Mouse (Mus musculus): Measurements from ENCODE around the gene Nudt8. TPM values are rescaled to one million over a fixed set of nuclear protein-coding genes. Genes with fewer than 3 reads are reported as not detected.
"Not testable (repeated sequence)": the region's sequence is repeated elsewhere in the genome, so short reads cannot be mapped to it uniquely, and the experiment has no call there.

Gene Nudt8
- polyA plus RNA-seq, 1 experiment from 2014 or later, result 31.5 TPM

- 68% methylated on average over 11 of the region's 11 CpGs for WGBS
- no peak for ATAC-seq (ENCODE audit: insufficient number of reproducible peaks, low FRiP score, low TSS enrichment, low read depth)
- H3K36me3 ChIP-seq, result no peaks in the 10 kb centered on the region
- H3K4me3 ChIP-seq, result no peak overlapping the region
- H3K4me1 ChIP-seq, result 0 out of 2 replicates have a peak, but pooled peaks cover 4% of the 10 kb centered on the region
- H3K27me3 ChIP-seq, result no peaks in the 10 kb centered on the region
- H3K9me3 ChIP-seq, result no peaks in the 10 kb centered on the region
- H3K4me2 ChIP-seq, result no peak overlapping the region
- no peak overlapping the region for H3K27ac ChIP-seq
- no peak overlapping the region for H3K9ac ChIP-seq
Measured at GRCm38 (mm10) chr19:3966330-3967075, 33.9 kb upstream of the Nudt8 start.

DNA sequence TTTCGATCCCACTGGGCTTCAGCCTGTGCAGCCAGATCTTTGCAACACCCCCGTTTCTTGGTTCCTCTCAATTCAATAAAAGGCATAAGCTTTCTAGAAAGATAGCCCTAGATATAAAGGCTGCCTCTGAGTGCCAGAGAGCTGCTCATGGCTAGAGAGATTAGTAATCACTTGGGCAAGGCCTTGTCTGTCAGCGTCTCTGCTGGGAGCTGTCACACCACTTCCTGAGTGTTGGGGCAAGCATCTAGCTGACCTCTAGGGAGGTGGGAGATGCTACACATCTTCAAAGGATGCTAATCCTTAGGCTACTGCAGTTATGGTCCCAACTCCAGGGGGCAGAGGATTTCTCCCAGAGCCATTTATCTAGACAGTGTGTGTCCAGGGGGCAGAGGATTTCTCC is 33.1 kb upstream of the Nudt8 start:
- Histone ChIP-seq H3K4me2 (no peak overlapping the region), H3K9ac (no peak overlapping the region), H3K36me3 (no peaks in the 10 kb centered on the region), H3K4me1 (peaks cover 6% of the 10 kb centered on the region), H3K4me3 (no peak overlapping the region), H3K27ac (no peak overlapping the region), H3K9me3 (no peaks in the 10 kb centered on the region), H3K27me3 (no peaks in the 10 kb centered on the region)
- no peak for ATAC-seq (ENCODE audit: insufficient number of reproducible peaks, low FRiP score, low TSS enrichment, low read depth)
- WGBS, result 55% methylated on average over 3 of the region's 3 CpGs

DNA sequence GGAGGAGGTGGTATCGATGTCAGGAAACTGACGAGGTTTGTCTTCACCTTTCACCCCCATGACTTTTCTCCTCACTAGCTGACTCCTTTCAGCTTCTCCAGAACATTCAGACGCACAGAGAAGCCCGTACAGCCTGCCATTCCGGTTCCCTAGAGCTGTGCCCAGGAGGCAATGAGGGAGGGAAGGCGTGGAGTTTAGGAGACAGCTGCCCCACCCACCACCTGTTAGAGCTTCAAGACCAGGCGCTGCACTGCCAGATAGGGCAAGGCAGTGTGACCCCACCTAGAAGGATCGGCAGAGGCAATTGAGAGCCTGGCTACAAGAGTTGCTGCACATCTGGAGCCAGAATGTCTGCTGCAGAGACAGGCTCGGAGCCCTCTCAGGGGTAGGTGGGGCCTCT is 28.2 kb upstream of the Nudt8 start, which contains the start of gene Aldh3b2:
Aldh3b2 (plus strand) TSS at position 100 of the 400 bp plus-strand sequence.
- peak within 1 kb of the TSS; percentile 35 for H3K27ac ChIP-seq
- H3K4me2 ChIP-seq, result no peak within 1 kb of the TSS
- 0 out of 2 replicates have a peak within 1 kb of the TSS, but pooled peaks have one; percentile 1 for H3K9ac ChIP-seq
- 24% methylated on average over 9 of the region's 9 CpGs for WGBS
- no peaks in the 10 kb centered on the region for H3K9me3 ChIP-seq
- H3K36me3 ChIP-seq, result no peaks in the 10 kb centered on the region
- peaks cover 19% of the 10 kb centered on the region for H3K4me1 ChIP-seq
- peak; percentile 51 for ATAC-seq (ENCODE audit: insufficient number of reproducible peaks, low FRiP score, low TSS enrichment, low read depth)
- no peak within 1 kb of the TSS for H3K4me3 ChIP-seq
- H3K27me3 ChIP-seq, result no peaks in the 10 kb centered on the region

- H3K27me3 ChIP-seq; H3K4me2 ChIP-seq; ATAC-seq (ENCODE audit: insufficient number of reproducible peaks, low FRiP score, low TSS enrichment, low read depth); H3K27ac ChIP-seq; H3K4me3 ChIP-seq; H3K9ac ChIP-seq; H3K36me3 ChIP-seq; H3K9me3 ChIP-seq: not testable (repeated sequence)
- peaks cover 18% of the 10 kb centered on the region for H3K4me1 ChIP-seq
- WGBS, result 69% methylated on average over 6 of the region's 6 CpGs
Measured at GRCm38 (mm10) chr19:3974608-3975007, 25.8 kb upstream of the Nudt8 start.

- Histone ChIP-seq H3K27ac (no peak overlapping the region), H3K27me3 (0 out of 2 replicates have a peak, but pooled peaks cover 2% of the 10 kb centered on the region), H3K4me2 (no peak overlapping the region), H3K4me1 (peaks cover 18% of the 10 kb centered on the region), H3K9ac (no peak overlapping the region), H3K36me3 (no peaks in the 10 kb centered on the region), H3K9me3 (no peaks in the 10 kb centered on the region), H3K4me3 (no peak overlapping the region)
- ATAC-seq (ENCODE audit: insufficient number of reproducible peaks, low FRiP score, low TSS enrichment, low read depth), result no peak
- 69% methylated on average over 2 of the region's 2 CpGs for WGBS
Measured at GRCm38 (mm10) chr19:3975866-3976265, 24.5 kb upstream of the Nudt8 start.

DNA sequence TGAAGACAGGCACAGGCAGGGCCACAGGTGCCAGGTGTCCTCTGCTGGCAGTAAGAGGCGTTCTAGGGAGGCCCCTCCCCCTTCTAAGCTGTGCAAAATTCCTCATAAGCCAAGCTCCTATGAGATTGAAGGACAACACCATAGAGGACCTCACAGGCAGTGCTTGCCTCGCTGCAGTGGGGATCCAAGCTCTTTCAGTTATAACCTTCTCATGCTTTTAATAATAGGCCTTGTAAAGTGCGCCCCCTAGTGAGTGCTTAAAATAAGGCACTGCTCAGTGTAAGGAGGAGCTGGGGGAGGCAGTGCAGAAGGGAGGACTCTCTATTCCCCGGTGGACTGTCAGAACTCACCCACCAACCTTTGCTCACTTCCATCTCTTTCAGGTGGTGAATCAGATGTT is 20.1 kb upstream of the Nudt8 start:
- no peaks in the 10 kb centered on the region for H3K36me3 ChIP-seq
- no peak overlapping the region for H3K9ac ChIP-seq
- no peak overlapping the region for H3K27ac ChIP-seq
- 0 out of 2 replicates have a peak, but pooled peaks cover 3% of the 10 kb centered on the region for H3K27me3 ChIP-seq
- H3K9me3 ChIP-seq, result no peaks in the 10 kb centered on the region
- no peak overlapping the region for H3K4me3 ChIP-seq
- peaks cover 4% of the 10 kb centered on the region for H3K4me1 ChIP-seq
- ATAC-seq (ENCODE audit: insufficient number of reproducible peaks, low FRiP score, low TSS enrichment, low read depth), result peak; percentile 7; the same call in 1 of the 2 replicates
- no peak overlapping the region for H3K4me2 ChIP-seq
- WGBS, result 10% methylated on average over 4 of the region's 4 CpGs

DNA sequence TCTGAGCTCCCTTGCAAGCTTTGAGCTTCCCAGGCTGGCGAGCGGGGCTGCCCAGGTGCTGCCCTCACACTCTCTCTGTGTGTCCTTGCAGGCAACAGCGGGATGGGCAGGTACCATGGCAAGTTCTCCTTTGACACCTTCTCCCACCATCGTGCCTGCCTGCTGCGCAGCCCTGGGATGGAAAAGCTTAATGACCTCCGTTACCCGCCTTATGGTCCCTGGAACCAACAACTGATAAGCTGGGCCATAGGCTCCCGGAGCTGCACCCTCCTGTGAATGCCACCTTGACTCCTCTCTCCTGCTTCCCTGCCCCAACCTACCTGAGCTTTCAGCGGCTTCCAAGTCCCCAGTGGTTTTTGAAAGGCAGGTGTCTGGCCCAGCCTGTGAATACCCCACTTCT is 19.5 kb upstream of the Nudt8 start:
- Histone ChIP-seq H3K27me3 (0 out of 2 replicates have a peak, but pooled peaks cover 3% of the 10 kb centered on the region), H3K4me3 (no peak overlapping the region), H3K9ac (no peak overlapping the region), H3K36me3 (no peaks in the 10 kb centered on the region), H3K4me2 (no peak overlapping the region), H3K9me3 (no peaks in the 10 kb centered on the region), H3K4me1 (peaks cover 5% of the 10 kb centered on the region), H3K27ac (no peak overlapping the region)
- 74% methylated on average over 9 of the region's 9 CpGs for WGBS
- ATAC-seq (ENCODE audit: insufficient number of reproducible peaks, low FRiP score, low TSS enrichment, low read depth), result no peak

DNA sequence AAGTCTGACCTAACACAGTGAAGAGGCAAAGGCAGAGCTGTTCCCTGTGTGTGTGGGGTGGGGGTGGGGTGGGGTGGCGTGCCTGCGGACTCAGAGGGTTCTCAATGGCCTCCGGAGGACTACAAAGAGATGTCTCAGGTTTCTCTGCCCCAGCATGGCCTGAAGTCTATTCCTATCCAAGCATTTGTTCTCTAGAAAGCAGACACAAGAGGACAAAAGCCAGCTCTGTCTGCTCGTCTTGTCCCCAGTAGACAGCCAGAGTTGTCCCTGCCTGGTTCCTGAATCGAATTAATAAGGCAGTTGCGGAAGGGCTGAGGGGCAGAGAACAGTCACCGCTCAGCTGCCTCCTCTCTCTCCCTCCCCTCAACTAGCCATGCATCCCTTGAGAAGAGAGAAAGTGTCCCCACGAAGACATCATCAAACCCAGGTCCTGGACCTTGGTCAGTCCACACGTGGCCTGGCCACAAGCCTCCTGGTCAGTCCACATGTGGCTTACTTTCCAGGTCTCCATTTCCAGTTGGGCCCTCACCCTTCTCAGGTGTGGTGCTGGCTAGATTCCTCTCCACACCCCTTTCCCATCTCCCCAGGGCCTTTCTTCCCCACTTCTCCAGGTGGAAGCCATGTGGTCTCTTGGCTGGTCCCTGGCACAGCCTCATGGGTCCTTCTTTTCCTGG is 16.7 kb upstream of the Nudt8 start:
- Histone ChIP-seq H3K27me3 (0 out of 2 replicates have a peak, but pooled peaks cover 3% of the 10 kb centered on the region), H3K27ac (no peak overlapping the region), H3K36me3 (no peaks in the 10 kb centered on the region), H3K9ac (no peak overlapping the region), H3K4me2 (no peak overlapping the region), H3K9me3 (no peaks in the 10 kb centered on the region), H3K4me3 (no peak overlapping the region), H3K4me1 (peaks cover 18% of the 10 kb centered on the region)
- WGBS, result 49% methylated on average over 9 of the region's 9 CpGs
- ATAC-seq (ENCODE audit: insufficient number of reproducible peaks, low FRiP score, low TSS enrichment, low read depth), result no peak

GRCm38 (mm10) chr19:3985261-3985681 is 15.1 kb upstream of the Nudt8 start:
- 48% methylated on average over 8 of the region's 8 CpGs for WGBS
- Histone ChIP-seq H3K27me3 (0 out of 2 replicates have a peak, but pooled peaks cover 3% of the 10 kb centered on the region), H3K4me1 (peaks cover 15% of the 10 kb centered on the region), H3K4me3 (no peak overlapping the region), H3K9me3 (no peaks in the 10 kb centered on the region), H3K4me2 (no peak overlapping the region), H3K36me3 (no peaks in the 10 kb centered on the region), H3K9ac (no peak overlapping the region), H3K27ac (peak overlapping the region; percentile 68)
- no peak for ATAC-seq (ENCODE audit: insufficient number of reproducible peaks, low FRiP score, low TSS enrichment, low read depth)

- Histone ChIP-seq H3K27me3 (no peaks in the 10 kb centered on the region), H3K27ac (peak within 1 kb of the TSS; percentile 68), H3K4me2 (peak within 1 kb of the TSS; percentile 36), H3K4me3 (no peak within 1 kb of the TSS), H3K9ac (no peak within 1 kb of the TSS), H3K9me3 (no peaks in the 10 kb centered on the region), H3K36me3 (no peaks in the 10 kb centered on the region), H3K4me1 (peaks cover 15% of the 10 kb centered on the region)
- peak; percentile 46; the same call in 1 of the 2 replicates for ATAC-seq (ENCODE audit: insufficient number of reproducible peaks, low FRiP score, low TSS enrichment, low read depth)
- 8% methylated on average over 8 of the region's 8 CpGs for WGBS
Measured at GRCm38 (mm10) chr19:3986334-3986733, 14.0 kb upstream of the Nudt8 start, which contains the start of gene Acy3. Gene Acy3, plus strand, starts transcription at chr19:3986570.

GRCm38 (mm10) chr19:3988066-3988465 is 12.3 kb upstream of the Nudt8 start:
- H3K9ac ChIP-seq, result no peak overlapping the region
- peaks cover 15% of the 10 kb centered on the region for H3K4me1 ChIP-seq
- no peaks in the 10 kb centered on the region for H3K9me3 ChIP-seq
- no peaks in the 10 kb centered on the region for H3K27me3 ChIP-seq
- WGBS, result 79% methylated on average over 14 of the region's 14 CpGs
- no peaks in the 10 kb centered on the region for H3K36me3 ChIP-seq
- H3K4me3 ChIP-seq, result no peak overlapping the region
- no peak for ATAC-seq (ENCODE audit: insufficient number of reproducible peaks, low FRiP score, low TSS enrichment, low read depth)
- no peak overlapping the region for H3K27ac ChIP-seq
- H3K4me2 ChIP-seq, result no peak overlapping the region

- Histone ChIP-seq H3K9ac (no peak overlapping the region), H3K9me3 (no peaks in the 10 kb centered on the region), H3K36me3 (no peaks in the 10 kb centered on the region), H3K27ac (no peak overlapping the region), H3K4me2 (no peak overlapping the region), H3K4me3 (no peak overlapping the region), H3K27me3 (no peaks in the 10 kb centered on the region), H3K4me1 (peaks cover 15% of the 10 kb centered on the region)
- ATAC-seq (ENCODE audit: insufficient number of reproducible peaks, low FRiP score, low TSS enrichment, low read depth), result no peak
- 87% methylated on average over 4 of the region's 4 CpGs for WGBS
Measured at GRCm38 (mm10) chr19:3988750-3989149, 11.6 kb upstream of the Nudt8 start.

All from limb, embryonic 15.5 days (tissue).